Mouse (Mus musculus): ENCODE data around the gene Snn. TPM values are rescaled to one million over a fixed set of nuclear protein-coding genes. Genes with fewer than 3 reads are reported as not detected.

The Snn gene
- polyA plus RNA-seq, 1 experiment from 2014 or later: 34.0 TPM

GRCm38 (mm10) chr16:11068666-11069065, 7.9 kb downstream of the Snn start:
- Histone ChIP-seq H3K27me3 (no peaks in the 10 kb centered on the region), H3K9ac (no peak overlapping the region), H3K36me3 (peaks cover 17% of the 10 kb centered on the region; the same call in 1 of the 2 replicates), H3K4me1 (replicated peaks) (peaks cover 74% of the 10 kb centered on the region), H3K27ac (peak overlapping the region; percentile 54), H3K4me2 (peak overlapping the region; percentile 91), H3K4me3 (0 out of 2 replicates have a peak overlapping the region, but pooled peaks have one; percentile 3), H3K9me3 (replicated peaks) (no peaks in the 10 kb centered on the region)
- ATAC-seq (replicated peaks; ENCODE audit: insufficient number of reproducible peaks, insufficient read depth, low FRiP score, low read depth): no peak
- WGBS: 94% methylated on average over 3 of the region's 3 CpGs

- H3K9me3 ChIP-seq (replicated peaks): no peaks in the 10 kb centered on the region
- peak overlapping the region; percentile 54 for H3K27ac ChIP-seq
- H3K27me3 ChIP-seq: no peaks in the 10 kb centered on the region
- 57% methylated on average over 6 of the region's 6 CpGs for whole genome bisulfite sequencing
- no peak overlapping the region for H3K9ac ChIP-seq
- 0 out of 2 replicates have a peak overlapping the region, but pooled peaks have one; percentile 3 for H3K4me3 ChIP-seq
- no peak for ATAC-seq (replicated peaks; ENCODE audit: insufficient number of reproducible peaks, insufficient read depth, low FRiP score, low read depth)
- H3K4me1 ChIP-seq (replicated peaks): peaks cover 68% of the 10 kb centered on the region
- peak overlapping the region; percentile 91 for H3K4me2 ChIP-seq
- H3K36me3 ChIP-seq: peaks cover 23% of the 10 kb centered on the region
These were observed 8.5 kb downstream of the Snn start for GRCm38 (mm10) chr16:11069271-11069670.

- Histone ChIP-seq H3K4me3 (0 out of 2 replicates have a peak overlapping the region, but pooled peaks have one; percentile 2), H3K36me3 (peaks cover 29% of the 10 kb centered on the region), H3K27ac (peak overlapping the region; percentile 54), H3K4me2 (peak overlapping the region; percentile 91), H3K9ac (0 out of 2 replicates have a peak overlapping the region, but pooled peaks have one; percentile 11), H3K4me1 (replicated peaks) (peaks cover 62% of the 10 kb centered on the region), H3K27me3 (no peaks in the 10 kb centered on the region), H3K9me3 (replicated peaks) (no peaks in the 10 kb centered on the region)
- ATAC-seq (replicated peaks; ENCODE audit: insufficient number of reproducible peaks, insufficient read depth, low FRiP score, low read depth): no peak
- 65% methylated on average over 7 of the region's 7 CpGs for WGBS
These were observed 9.1 kb downstream of the Snn start for GRCm38 (mm10) chr16:11069710-11070420.

GRCm38 (mm10) chr16:11071176-11071575, 10.4 kb downstream of the Snn start:
- peaks cover 37% of the 10 kb centered on the region for H3K36me3 ChIP-seq

GRCm38 (mm10) chr16:11071887-11072286, 11.1 kb downstream of the Snn start:
- Histone ChIP-seq H3K9me3 (replicated peaks) (no peaks in the 10 kb centered on the region), H3K4me3 (no peak overlapping the region), H3K4me2 (no peak overlapping the region), H3K27ac (no peak overlapping the region), H3K4me1 (replicated peaks) (peaks cover 51% of the 10 kb centered on the region), H3K27me3 (no peaks in the 10 kb centered on the region), H3K36me3 (peaks cover 37% of the 10 kb centered on the region), H3K9ac (no peak overlapping the region)
- WGBS: 82% methylated on average over 4 of the region's 4 CpGs
- ATAC-seq (replicated peaks; ENCODE audit: insufficient number of reproducible peaks, insufficient read depth, low FRiP score, low read depth): no peak

More at GRCm38 (mm10) chr16:11071176-11071575, 10.4 kb downstream of the Snn start:
- H3K4me2 ChIP-seq: no peak overlapping the region
- H3K27me3 ChIP-seq: no peaks in the 10 kb centered on the region
- no peak overlapping the region; the same call in 1 of the 2 replicates for H3K27ac ChIP-seq
- no peak for ATAC-seq (replicated peaks; ENCODE audit: insufficient number of reproducible peaks, insufficient read depth, low FRiP score, low read depth)
- H3K4me3 ChIP-seq: no peak overlapping the region
- no peak overlapping the region for H3K9ac ChIP-seq
- whole genome bisulfite sequencing: 70% methylated on average over 5 of the region's 5 CpGs
- no peaks in the 10 kb centered on the region for H3K9me3 ChIP-seq (replicated peaks)
- peaks cover 51% of the 10 kb centered on the region for H3K4me1 ChIP-seq (replicated peaks)

- Histone ChIP-seq H3K27me3 (no peaks in the 10 kb centered on the region), H3K4me1 (replicated peaks) (peaks cover 49% of the 10 kb centered on the region), H3K9ac (no peak overlapping the region), H3K36me3 (peaks cover 39% of the 10 kb centered on the region), H3K9me3 (replicated peaks) (no peaks in the 10 kb centered on the region), H3K27ac (no peak overlapping the region), H3K4me2 (no peak overlapping the region), H3K4me3 (no peak overlapping the region)
- 64% methylated on average over 8 of the region's 8 CpGs for WGBS
- ATAC-seq (replicated peaks; ENCODE audit: insufficient number of reproducible peaks, insufficient read depth, low FRiP score, low read depth): no peak
These were observed 11.7 kb downstream of the Snn start for GRCm38 (mm10) chr16:11072454-11072853.

- no peak for ATAC-seq (replicated peaks; ENCODE audit: insufficient number of reproducible peaks, insufficient read depth, low FRiP score, low read depth)
- Histone ChIP-seq H3K27me3 (no peaks in the 10 kb centered on the region), H3K4me1 (replicated peaks) (peaks cover 47% of the 10 kb centered on the region), H3K27ac (no peak overlapping the region), H3K36me3 (peaks cover 44% of the 10 kb centered on the region), H3K9ac (no peak overlapping the region), H3K4me3 (no peak overlapping the region), H3K9me3 (replicated peaks) (no peaks in the 10 kb centered on the region), H3K4me2 (no peak overlapping the region)
- WGBS: 77% methylated on average over 6 of the region's 6 CpGs
These were observed 12.3 kb downstream of the Snn start for GRCm38 (mm10) chr16:11073060-11073459.

GRCm38 (mm10) chr16:11077601-11078201, 17.0 kb downstream of the Snn start:
- WGBS: 86% methylated on average over 9 of the region's 9 CpGs
- Histone ChIP-seq H3K4me1 (replicated peaks) (peaks cover 8% of the 10 kb centered on the region), H3K4me2 (no peak overlapping the region), H3K4me3 (no peak overlapping the region), H3K9ac (no peak overlapping the region), H3K27me3 (no peaks in the 10 kb centered on the region), H3K36me3 (peaks cover 82% of the 10 kb centered on the region), H3K9me3 (replicated peaks) (no peaks in the 10 kb centered on the region), H3K27ac (no peak overlapping the region)
- no peak for ATAC-seq (replicated peaks; ENCODE audit: insufficient number of reproducible peaks, insufficient read depth, low FRiP score, low read depth)

GRCm38 (mm10) chr16:11078216-11078869, 17.6 kb downstream of the Snn start:
- no peak overlapping the region for H3K9ac ChIP-seq
- peak overlapping the region; percentile 33; the same call in 1 of the 2 replicates for H3K27ac ChIP-seq
- 47% methylated on average over 3 of the region's 3 CpGs for WGBS
- H3K4me1 ChIP-seq (replicated peaks): peaks cover 4% of the 10 kb centered on the region; the same call in 1 of the 2 replicates
- H3K27me3 ChIP-seq: no peaks in the 10 kb centered on the region
- ATAC-seq (replicated peaks; ENCODE audit: insufficient number of reproducible peaks, insufficient read depth, low FRiP score, low read depth): no peak; the same call in 1 of the 2 replicates
- H3K9me3 ChIP-seq (replicated peaks): no peaks in the 10 kb centered on the region
- H3K4me3 ChIP-seq: no peak overlapping the region
- H3K4me2 ChIP-seq: no peak overlapping the region
- H3K36me3 ChIP-seq: peaks cover 82% of the 10 kb centered on the region

GRCm38 (mm10) chr16:11084181-11084580, 23.4 kb downstream of the Snn start:
- no peaks in the 10 kb centered on the region for H3K4me1 ChIP-seq (replicated peaks)
- no peak for ATAC-seq (replicated peaks; ENCODE audit: insufficient number of reproducible peaks, insufficient read depth, low FRiP score, low read depth)
- no peaks in the 10 kb centered on the region for H3K9me3 ChIP-seq (replicated peaks)
- H3K27ac ChIP-seq: no peak overlapping the region
- H3K4me2 ChIP-seq: no peak overlapping the region
- no peak overlapping the region for H3K4me3 ChIP-seq
- no peak overlapping the region for H3K9ac ChIP-seq
- no peaks in the 10 kb centered on the region for H3K27me3 ChIP-seq
- peaks cover 85% of the 10 kb centered on the region for H3K36me3 ChIP-seq
- WGBS: 91% methylated on average over 8 of the region's 8 CpGs

- no peak overlapping the region for H3K9ac ChIP-seq
- no peak for ATAC-seq (replicated peaks; ENCODE audit: insufficient number of reproducible peaks, insufficient read depth, low FRiP score, low read depth)
- no peak overlapping the region for H3K4me3 ChIP-seq
- 91% methylated on average over 3 of the region's 3 CpGs for WGBS
- no peaks in the 10 kb centered on the region for H3K27me3 ChIP-seq
- H3K4me2 ChIP-seq: no peak overlapping the region
- peaks cover 83% of the 10 kb centered on the region for H3K36me3 ChIP-seq
- no peak overlapping the region for H3K27ac ChIP-seq
- 0 out of 2 replicates have a peak, but pooled peaks cover 2% of the 10 kb centered on the region for H3K4me1 ChIP-seq (replicated peaks)
- H3K9me3 ChIP-seq (replicated peaks): no peaks in the 10 kb centered on the region
These were observed 25.6 kb downstream of the Snn start for GRCm38 (mm10) chr16:11086299-11086698.

All from heart, embryonic 15.5 days (tissue).